Mouse (Mus musculus) hindbrain, postnatal 0 days (tissue): ENCODE measurements at regions not wholly inside any gene's neighbourhood (a gene's known extent, or its start where the extent isn't known, plus 50 kb on each side); places are given as distances from the start of the nearest gene placed in this dataset.

Experiments used
- ATAC-seq: fragments of 200-750 bp; cut with Nextera tagmentation; 2 replicates; pipeline ENCODE4 v1.8.0; 2017; ENCODE audit warnings: mild to moderate bottlenecking, moderate TSS enrichment, moderate library complexity
- DNase-seq: peaks from one replicate; pipeline ENCODE4 v3.0.0-alpha.2; 2015; ENCODE audit warnings: low spot score
- H3K27ac ChIP-seq: fragments of 300-500 bp; sonication (generic); 2 replicates; pipeline ENCODE4 v1.5.1; 2014; ENCODE audit warnings: mild to moderate bottlenecking
- H3K27me3 ChIP-seq: fragments of 300-500 bp; sonication (generic); 2 replicates; pipeline ENCODE4 v1.6.1; 2014; ENCODE audit warnings: low read length, mixed read lengths; ENCODE audit not compliant: insufficient read depth
- H3K36me3 ChIP-seq: fragments of 300-500 bp; sonication (generic); 2 replicates; pipeline ENCODE4 v1.6.1; 2014; ENCODE audit warnings: low read length, mixed read lengths; ENCODE audit not compliant: insufficient read depth
- H3K4me1 ChIP-seq: fragments of 300-500 bp; sonication (generic); 2 replicates; pipeline ENCODE4 v1.6.1; 2014; ENCODE audit warnings: antibody characterized with exemption, low read length, mixed read lengths; ENCODE audit not compliant: insufficient read depth
- H3K4me2 ChIP-seq: fragments of 300-500 bp; sonication (generic); 2 replicates; pipeline ENCODE4 v1.6.1; 2014; ENCODE audit warnings: low read depth, mild to moderate bottlenecking, low read length, moderate library complexity, mixed read lengths
- H3K4me3 ChIP-seq: fragments of 300-500 bp; sonication (generic); 2 replicates; pipeline ENCODE4 v1.5.1; 2014; ENCODE audit warnings: low read length
- H3K9ac ChIP-seq: fragments of 300-500 bp; sonication (generic); replicated peaks from 2 replicates; pipeline ENCODE4 v1.6.1; 2014; ENCODE audit warnings: mild to moderate bottlenecking, low read length, moderate library complexity, mixed read lengths
- H3K9me3 ChIP-seq: fragments of 300-500 bp; sonication (generic); 2 replicates; pipeline ENCODE4 v1.6.1; 2016; ENCODE audit warnings: low read length, mixed read lengths
- CTCF ChIP-seq: IDR thresholded peaks from 2 replicates; pipeline ENCODE4 v1.5.1; 2016; ENCODE audit warnings: antibody characterized with exemption, control low read depth, low read depth
- WGBS: fragments of 180-500 bp; shearing (Covaris S2); extraction: QIAGEN DNeasy Blood & Tissue Kit; methylation state at CpG from one replicate; pipeline ENCODE4 v1.1.7; 2014; 5-methylcytosine and 5-hydroxymethylcytosine counted together

- no peak for TF ChIP-seq CTCF
- Histone ChIP-seq H3K36me3 (no peaks in the 10 kb centered on the region), H3K27ac (no peak overlapping the region), H3K27me3 (no peaks in the 10 kb centered on the region), H3K4me2 (no peak overlapping the region), H3K4me3 (no peak overlapping the region), H3K4me1 (peaks cover 9% of the 10 kb centered on the region; the same call in 1 of the 2 replicates), H3K9ac (no peak overlapping the region), H3K9me3 (no peaks in the 10 kb centered on the region)
- peak; percentile 53 for ATAC-seq
- 73% methylated on average over 10 of the region's 10 CpGs for WGBS
- peak; percentile 50 for DNase-seq
These were observed 120.0 kb upstream of the Hes1 start for GRCm38 (mm10) chr16:29943963-29944860.

GRCm38 (mm10) chr16:29944966-29945365, 119.2 kb upstream of the Hes1 start:
- no peak for TF ChIP-seq CTCF
- WGBS = 71% methylated on average over 5 of the region's 5 CpGs
- no peak overlapping the region for H3K9ac ChIP-seq
- no peak overlapping the region for H3K4me3 ChIP-seq
- no peak overlapping the region for H3K27ac ChIP-seq
- no peaks in the 10 kb centered on the region for H3K27me3 ChIP-seq
- H3K4me1 ChIP-seq = peaks cover 9% of the 10 kb centered on the region; the same call in 1 of the 2 replicates
- H3K4me2 ChIP-seq = no peak overlapping the region
- H3K9me3 ChIP-seq = no peaks in the 10 kb centered on the region
- ATAC-seq (no peak), DNase-seq (no peak)
- no peaks in the 10 kb centered on the region for H3K36me3 ChIP-seq

- Histone ChIP-seq H3K9ac (0 out of 2 replicates have a peak overlapping the region, but pooled peaks have one; percentile 22), H3K4me1 (peaks cover 9% of the 10 kb centered on the region; the same call in 1 of the 2 replicates), H3K4me2 (peak overlapping the region; percentile 73), H3K9me3 (no peaks in the 10 kb centered on the region), H3K27ac (peak overlapping the region; percentile 32; the same call in 1 of the 2 replicates), H3K36me3 (no peaks in the 10 kb centered on the region), H3K27me3 (no peaks in the 10 kb centered on the region), H3K4me3 (peak overlapping the region; percentile 34)
- no peak for ATAC-seq
- 13% methylated on average over 9 of the region's 9 CpGs for WGBS
- TF ChIP-seq CTCF = no peak
- no peak for DNase-seq
These were observed 118.8 kb upstream of the Hes1 start for GRCm38 (mm10) chr16:29945376-29945890.

GRCm38 (mm10) chr16:29945891-29946598, 118.1 kb upstream of the Hes1 start:
- H3K9me3 ChIP-seq = no peaks in the 10 kb centered on the region
- no peak for TF ChIP-seq CTCF
- ATAC-seq (peak; percentile 52), DNase-seq (peak; percentile 58)
- H3K36me3 ChIP-seq = no peaks in the 10 kb centered on the region
- H3K4me1 ChIP-seq = peaks cover 9% of the 10 kb centered on the region; the same call in 1 of the 2 replicates
- H3K4me3 ChIP-seq = peak overlapping the region; percentile 34
- no peaks in the 10 kb centered on the region for H3K27me3 ChIP-seq
- H3K4me2 ChIP-seq = peak overlapping the region; percentile 73
- peak overlapping the region; percentile 32; the same call in 1 of the 2 replicates for H3K27ac ChIP-seq
- 4% methylated on average over 39 of the region's 39 CpGs for WGBS
- peak overlapping the region; percentile 22; the same call in 1 of the 2 replicates for H3K9ac ChIP-seq

- no peak overlapping the region for H3K27ac ChIP-seq
- 59% methylated on average over 5 of the region's 5 CpGs for WGBS
- no peaks in the 10 kb centered on the region for H3K27me3 ChIP-seq
- H3K4me1 ChIP-seq = peaks cover 9% of the 10 kb centered on the region; the same call in 1 of the 2 replicates
- no peak overlapping the region for H3K4me2 ChIP-seq
- no peaks in the 10 kb centered on the region for H3K9me3 ChIP-seq
- peak; percentile 18 for DNase-seq
- H3K36me3 ChIP-seq = no peaks in the 10 kb centered on the region
- H3K9ac ChIP-seq = no peak overlapping the region
- no peak for ATAC-seq
- TF ChIP-seq CTCF = no peak
- no peak overlapping the region for H3K4me3 ChIP-seq
These were observed 117.2 kb upstream of the Hes1 start for GRCm38 (mm10) chr16:29946966-29947365.

GRCm38 (mm10) chr16:29947670-29948069, 116.5 kb upstream of the Hes1 start:
- Histone ChIP-seq H3K4me3 (no peak overlapping the region), H3K27ac (no peak overlapping the region), H3K9ac (no peak overlapping the region), H3K4me1 (peaks cover 9% of the 10 kb centered on the region; the same call in 1 of the 2 replicates), H3K36me3 (no peaks in the 10 kb centered on the region), H3K4me2 (no peak overlapping the region), H3K9me3 (no peaks in the 10 kb centered on the region), H3K27me3 (no peaks in the 10 kb centered on the region)
- peak; percentile 43 for DNase-seq
- no peak for TF ChIP-seq CTCF
- 56% methylated on average over 5 of the region's 5 CpGs for WGBS
- ATAC-seq = peak; percentile 76
